Mouse (Mus musculus): ENCODE results near the gene Gsto1. TPM values are rescaled to one million over a fixed set of nuclear protein-coding genes. Genes with fewer than 3 reads are reported as not detected.

The Gsto1 gene
- polyA plus RNA-seq (2014; fragmentation: Nextera tagmentation; extraction: Ambion mirVana), result 134 and 161 TPM in 2 replicates

- Histone ChIP-seq H3K4me3 (ENCODE audit: low read depth, low read length) (peak within 1 kb of the TSS; percentile 62), H3K9me3 (ENCODE audit: control insufficient read depth, low read length) (no peaks in the 10 kb centered on the region), H3K27me3 (ENCODE audit: control insufficient read depth, insufficient read depth, low read length) (no peaks in the 10 kb centered on the region), H3K9ac (replicated peaks; ENCODE audit: low read depth, low read length) (peak within 1 kb of the TSS; percentile 75), H3K36me3 (ENCODE audit: control insufficient read depth, insufficient read depth, low read length) (no peaks in the 10 kb centered on the region), H3K27ac (ENCODE audit: low read depth, low read length) (peak within 1 kb of the TSS; percentile 40), H3K4me2 (ENCODE audit: low read depth, low read length) (peak within 1 kb of the TSS; percentile 63), H3K4me1 (ENCODE audit: control insufficient read depth, insufficient read depth, low read length) (no peaks in the 10 kb centered on the region)
- under 1% methylated on average over 60 of the region's 60 CpGs for WGBS
- ATAC-seq (ENCODE audit: low read depth), result peak; percentile 96
These were observed at the start of gene Gsto1 for GRCm38 (mm10) chr19:47854796-47855783. Gsto1 (plus strand) TSS chr19:47854970.

GRCm38 (mm10) chr19:47812091-47812490 lies 42.7 kb upstream of the Gsto1 start:
- no peak for ATAC-seq (ENCODE audit: low read depth)
- WGBS, result 81% methylated on average over 10 of the region's 10 CpGs

GRCm38 (mm10) chr19:47814721-47815120 lies 40.0 kb upstream of the Gsto1 start:
- no peak for ATAC-seq (ENCODE audit: low read depth)
- Histone ChIP-seq H3K4me1 (ENCODE audit: control insufficient read depth, insufficient read depth, low read length) (no peaks in the 10 kb centered on the region), H3K4me2 (ENCODE audit: low read depth, low read length) (no peak overlapping the region), H3K36me3 (ENCODE audit: control insufficient read depth, insufficient read depth, low read length) (no peaks in the 10 kb centered on the region), H3K27me3 (ENCODE audit: control insufficient read depth, insufficient read depth, low read length) (no peaks in the 10 kb centered on the region), H3K9ac (replicated peaks; ENCODE audit: low read depth, low read length) (no peak overlapping the region), H3K9me3 (ENCODE audit: control insufficient read depth, low read length) (no peaks in the 10 kb centered on the region), H3K27ac (ENCODE audit: low read depth, low read length) (no peak overlapping the region), H3K4me3 (ENCODE audit: low read depth, low read length) (no peak overlapping the region)
- 91% methylated on average over 5 of the region's 5 CpGs for WGBS

More at GRCm38 (mm10) chr19:47812091-47812490, 42.7 kb upstream of the Gsto1 start:
- Histone ChIP-seq H3K27ac (ENCODE audit: low read depth, low read length) (no peak overlapping the region), H3K4me3 (ENCODE audit: low read depth, low read length) (no peak overlapping the region), H3K4me2 (ENCODE audit: low read depth, low read length) (no peak overlapping the region), H3K36me3 (ENCODE audit: control insufficient read depth, insufficient read depth, low read length) (no peaks in the 10 kb centered on the region), H3K9me3 (ENCODE audit: control insufficient read depth, low read length) (no peaks in the 10 kb centered on the region), H3K4me1 (ENCODE audit: control insufficient read depth, insufficient read depth, low read length) (no peaks in the 10 kb centered on the region), H3K27me3 (ENCODE audit: control insufficient read depth, insufficient read depth, low read length) (no peaks in the 10 kb centered on the region), H3K9ac (replicated peaks; ENCODE audit: low read depth, low read length) (no peak overlapping the region)

- no peaks in the 10 kb centered on the region for H3K9me3 ChIP-seq (ENCODE audit: control insufficient read depth, low read length)
- WGBS, result 88% methylated on average over 9 of the region's 9 CpGs
- ATAC-seq (ENCODE audit: low read depth), result no peak
- no peak overlapping the region for H3K9ac ChIP-seq (replicated peaks; ENCODE audit: low read depth, low read length)
- H3K36me3 ChIP-seq (ENCODE audit: control insufficient read depth, insufficient read depth, low read length), result no peaks in the 10 kb centered on the region
- no peak overlapping the region for H3K4me3 ChIP-seq (ENCODE audit: low read depth, low read length)
- H3K4me2 ChIP-seq (ENCODE audit: low read depth, low read length), result no peak overlapping the region
- H3K27ac ChIP-seq (ENCODE audit: low read depth, low read length), result no peak overlapping the region
- H3K4me1 ChIP-seq (ENCODE audit: control insufficient read depth, insufficient read depth, low read length), result no peaks in the 10 kb centered on the region
- H3K27me3 ChIP-seq (ENCODE audit: control insufficient read depth, insufficient read depth, low read length), result no peaks in the 10 kb centered on the region
These were observed 37.1 kb upstream of the Gsto1 start for GRCm38 (mm10) chr19:47817692-47818091.

GRCm38 (mm10) chr19:47820832-47821493 lies 33.8 kb upstream of the Gsto1 start:
- Histone ChIP-seq H3K9me3 (ENCODE audit: control insufficient read depth, low read length) (no peaks in the 10 kb centered on the region), H3K27me3 (ENCODE audit: control insufficient read depth, insufficient read depth, low read length) (no peaks in the 10 kb centered on the region), H3K4me2 (ENCODE audit: low read depth, low read length) (no peak overlapping the region), H3K9ac (replicated peaks; ENCODE audit: low read depth, low read length) (no peak overlapping the region), H3K36me3 (ENCODE audit: control insufficient read depth, insufficient read depth, low read length) (no peaks in the 10 kb centered on the region), H3K4me1 (ENCODE audit: control insufficient read depth, insufficient read depth, low read length) (no peaks in the 10 kb centered on the region), H3K4me3 (ENCODE audit: low read depth, low read length) (no peak overlapping the region), H3K27ac (ENCODE audit: low read depth, low read length) (no peak overlapping the region)
- ATAC-seq (ENCODE audit: low read depth), result no peak
- 17% methylated on average over 8 of the region's 9 CpGs for WGBS

- no peak overlapping the region for H3K9ac ChIP-seq (replicated peaks; ENCODE audit: low read depth, low read length)
- H3K27me3 ChIP-seq (ENCODE audit: control insufficient read depth, insufficient read depth, low read length), result no peaks in the 10 kb centered on the region
- no peaks in the 10 kb centered on the region for H3K36me3 ChIP-seq (ENCODE audit: control insufficient read depth, insufficient read depth, low read length)
- no peak overlapping the region for H3K4me2 ChIP-seq (ENCODE audit: low read depth, low read length)
- no peaks in the 10 kb centered on the region for H3K9me3 ChIP-seq (ENCODE audit: control insufficient read depth, low read length)
- WGBS, result 59% methylated on average over 7 of the region's 7 CpGs
- no peak for ATAC-seq (ENCODE audit: low read depth)
- no peaks in the 10 kb centered on the region for H3K4me1 ChIP-seq (ENCODE audit: control insufficient read depth, insufficient read depth, low read length)
- H3K4me3 ChIP-seq (ENCODE audit: low read depth, low read length), result no peak overlapping the region
- no peak overlapping the region for H3K27ac ChIP-seq (ENCODE audit: low read depth, low read length)
These were observed 33.3 kb upstream of the Gsto1 start for GRCm38 (mm10) chr19:47821494-47821872.

- Histone ChIP-seq H3K4me3 (ENCODE audit: low read depth, low read length) (no peak overlapping the region), H3K36me3 (ENCODE audit: control insufficient read depth, insufficient read depth, low read length) (no peaks in the 10 kb centered on the region), H3K9me3 (ENCODE audit: control insufficient read depth, low read length) (no peaks in the 10 kb centered on the region), H3K4me2 (ENCODE audit: low read depth, low read length) (no peak overlapping the region), H3K4me1 (ENCODE audit: control insufficient read depth, insufficient read depth, low read length) (no peaks in the 10 kb centered on the region), H3K27me3 (ENCODE audit: control insufficient read depth, insufficient read depth, low read length) (no peaks in the 10 kb centered on the region), H3K27ac (ENCODE audit: low read depth, low read length) (no peak overlapping the region), H3K9ac (replicated peaks; ENCODE audit: low read depth, low read length) (no peak overlapping the region)
- ATAC-seq (ENCODE audit: low read depth), result no peak
- WGBS, result 24% methylated on average over 8 of the region's 8 CpGs
These were observed 32.5 kb upstream of the Gsto1 start for GRCm38 (mm10) chr19:47822143-47822796.

- Histone ChIP-seq H3K36me3 (ENCODE audit: control insufficient read depth, insufficient read depth, low read length) (no peaks in the 10 kb centered on the region), H3K4me1 (ENCODE audit: control insufficient read depth, insufficient read depth, low read length) (no peaks in the 10 kb centered on the region), H3K27me3 (ENCODE audit: control insufficient read depth, insufficient read depth, low read length) (no peaks in the 10 kb centered on the region), H3K4me3 (ENCODE audit: low read depth, low read length) (no peak overlapping the region), H3K4me2 (ENCODE audit: low read depth, low read length) (no peak overlapping the region), H3K9ac (replicated peaks; ENCODE audit: low read depth, low read length) (no peak overlapping the region), H3K9me3 (ENCODE audit: control insufficient read depth, low read length) (no peaks in the 10 kb centered on the region), H3K27ac (ENCODE audit: low read depth, low read length) (no peak overlapping the region)
- 88% methylated on average over 5 of the region's 5 CpGs for WGBS
- ATAC-seq (ENCODE audit: low read depth), result no peak
These were observed 30.7 kb upstream of the Gsto1 start for GRCm38 (mm10) chr19:47824026-47824425.

All from neural tube, embryonic 14.5 days (tissue).